Mouse (Mus musculus) brain, adult 2 months (tissue): ENCODE data around the gene Papss2.

Experiments used
- DNase-seq: peaks from one replicate; pipeline ENCODE4 v3.0.0; 2011; ENCODE audit warnings: low read depth, low spot score

Papss2 gene

DNA sequence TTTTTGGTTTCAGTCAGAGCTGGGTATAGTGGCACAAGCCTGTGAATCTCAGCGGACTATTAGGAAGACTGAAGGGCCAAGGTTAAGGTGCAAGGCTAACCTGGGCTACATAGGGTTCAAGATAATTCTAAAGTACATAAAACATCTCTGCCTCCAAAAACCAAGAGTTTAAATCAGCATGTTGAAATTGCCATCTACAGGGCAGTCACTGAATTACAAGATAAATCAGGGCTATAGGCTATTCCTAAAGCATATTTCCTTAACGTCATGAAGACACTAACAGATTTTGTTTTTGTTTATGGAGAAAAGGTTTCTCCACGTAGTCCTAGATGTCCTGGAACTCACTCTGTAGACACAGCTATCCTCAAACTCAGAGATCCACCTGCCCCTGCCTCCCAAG lies 114.7 kb downstream of the Papss2 start:
- DNase-seq = peak; percentile 51

DNA sequence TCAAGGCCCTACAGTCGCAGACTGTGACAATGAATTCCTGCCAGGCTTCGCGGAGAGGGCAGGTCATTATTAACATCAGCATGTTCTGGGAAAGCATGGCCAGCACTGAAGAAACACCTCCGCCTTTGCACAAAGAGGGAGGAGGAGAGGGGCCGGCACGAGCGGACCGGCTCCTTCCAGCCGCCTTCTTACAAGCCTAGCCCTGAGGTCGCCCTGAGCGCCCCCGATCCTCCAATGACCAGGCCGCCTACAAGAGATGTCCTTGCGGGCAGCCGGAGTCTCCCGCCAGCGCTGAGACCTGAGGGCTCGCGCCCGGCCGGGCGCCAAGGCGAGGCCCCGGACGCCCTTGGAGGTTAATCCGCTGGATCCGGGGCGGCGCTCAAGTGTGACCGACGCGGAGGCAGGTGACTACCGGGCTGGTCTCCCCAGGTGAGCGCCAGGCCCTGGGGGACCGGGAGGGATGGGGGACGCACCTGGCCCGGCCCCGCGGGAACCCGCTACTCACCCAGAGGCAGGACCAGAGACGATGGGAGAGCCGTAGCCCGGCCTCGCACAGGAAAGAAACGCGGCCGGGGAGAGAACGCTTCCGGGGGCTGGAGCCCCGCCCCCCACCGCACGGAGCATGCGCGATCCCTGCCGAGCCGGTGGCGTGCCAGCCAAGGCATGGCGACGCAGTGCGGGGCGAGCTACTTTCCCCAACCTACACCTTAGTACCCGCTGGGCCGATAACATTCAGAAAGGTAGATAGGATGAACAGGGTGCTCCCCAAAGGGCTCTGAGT lies 116.4 kb downstream of the Papss2 start:
- DNase-seq = peak; percentile 93

DNA sequence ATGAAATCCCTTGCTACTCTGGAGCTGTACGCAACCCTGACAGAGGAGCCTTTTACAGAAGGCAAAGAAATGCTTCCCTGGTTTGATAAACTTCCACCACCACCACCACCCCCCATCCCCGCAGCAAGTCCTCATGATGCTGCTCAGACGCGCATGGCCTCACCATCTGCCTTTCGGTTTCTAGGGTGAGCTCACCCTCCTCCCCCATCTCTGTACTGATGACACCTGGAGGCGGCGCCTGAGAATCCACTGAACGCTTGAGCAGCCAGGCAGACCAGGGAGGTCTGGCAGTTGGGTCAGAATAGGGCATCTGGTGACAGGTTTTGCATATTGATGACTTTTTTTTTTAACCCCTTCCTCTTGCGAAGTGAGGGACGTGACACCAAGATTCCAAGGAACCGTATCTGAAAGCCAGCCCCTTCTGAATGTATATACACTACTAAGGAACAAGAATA lies 117.0 kb downstream of the Papss2 start:
- peak; percentile 97 for DNase-seq

DNA sequence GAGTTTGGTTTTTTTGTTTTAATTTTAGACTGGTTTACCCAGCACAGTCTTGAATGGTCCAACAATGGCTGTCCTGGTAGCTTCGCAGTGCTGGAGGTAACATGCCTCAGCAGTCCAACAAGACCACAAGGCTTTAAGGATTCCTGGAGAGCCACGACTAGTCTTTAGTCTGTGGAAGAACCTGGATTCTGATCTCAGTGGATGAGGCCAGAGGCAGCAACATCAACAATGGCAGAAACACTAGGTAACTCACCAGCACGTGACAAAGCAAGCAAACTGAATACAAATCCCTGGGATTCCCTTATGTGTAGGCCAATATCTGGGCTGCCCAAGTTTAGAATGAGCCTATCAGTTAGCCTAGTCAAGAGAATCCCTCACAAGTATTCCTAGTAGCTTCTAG lies 117.9 kb downstream of the Papss2 start:
- no peak for DNase-seq

DNA sequence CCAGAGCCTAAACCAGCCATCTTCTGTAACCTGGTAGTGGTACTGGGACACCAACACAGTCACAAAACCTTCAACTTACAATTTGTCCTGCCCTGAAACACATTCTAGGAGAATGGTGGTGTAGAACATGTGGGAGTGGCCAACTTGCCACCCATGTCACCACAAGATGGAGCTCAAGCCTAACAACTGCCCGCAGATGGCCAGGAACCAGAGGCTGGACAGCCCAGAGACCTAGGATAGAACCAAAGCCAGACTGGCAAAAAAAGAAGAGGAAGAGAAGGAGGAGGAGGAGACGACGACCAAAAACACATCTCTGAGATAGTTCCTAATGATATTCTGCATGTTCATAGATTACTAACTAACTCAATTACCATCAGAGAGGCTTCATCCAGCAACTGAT lies 119.6 kb downstream of the Papss2 start:
- peak; percentile 93 for DNase-seq

DNA sequence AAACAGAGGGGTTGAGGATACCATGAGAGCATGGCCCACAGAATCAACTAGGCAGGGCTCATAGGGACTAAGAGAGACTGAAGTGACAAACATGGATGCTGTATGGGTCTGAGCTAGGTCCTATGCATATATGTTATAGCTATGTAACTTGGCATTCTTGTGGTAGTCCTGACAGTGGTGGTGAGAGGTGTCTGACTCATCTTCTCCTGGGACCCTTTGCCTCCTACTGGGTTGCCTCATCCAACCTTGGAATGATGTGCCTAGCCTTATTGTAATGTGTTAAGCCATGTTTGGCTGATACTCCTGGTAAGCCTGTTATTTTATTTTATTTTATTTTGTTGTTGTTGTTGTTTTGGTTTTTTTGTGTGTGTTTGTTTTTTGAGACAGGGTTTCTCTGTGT lies 120.1 kb downstream of the Papss2 start:
- DNase-seq = no peak
